Mouse (Mus musculus) forebrain, embryonic 10.5 days (tissue): ENCODE measurements around the gene Gfod1. TPM values are rescaled to one million over a fixed set of nuclear protein-coding genes. Genes with fewer than 3 reads are reported as not detected.

Source experiments
- DNase-seq: peaks from one replicate; pipeline ENCODE4 v3.0.0-alpha.2; 2017; ENCODE audit warnings: low spot score; ENCODE audit errors: extremely low spot score
- H3K27ac ChIP-seq: fragments of 300-500 bp; sonication (generic); 2 replicates; pipeline ENCODE4 v1.5.1; 2016; ENCODE audit warnings: mild to moderate bottlenecking
- H3K27me3 ChIP-seq: fragments of 300-500 bp; sonication (generic); 2 replicates; pipeline ENCODE4 v1.6.1; 2016; ENCODE audit warnings: mild to moderate bottlenecking; ENCODE audit not compliant: poor library complexity, severe bottlenecking
- H3K36me3 ChIP-seq: fragments of 300-500 bp; sonication (generic); replicated peaks from 2 replicates; pipeline ENCODE4 v1.6.1; 2016; ENCODE audit warnings: mild to moderate bottlenecking, moderate library complexity
- H3K4me1 ChIP-seq: fragments of 300-500 bp; sonication (generic); 2 replicates; pipeline ENCODE4 v1.6.1; 2016
- H3K4me3 ChIP-seq: fragments of 300-500 bp; sonication (generic); 2 replicates; pipeline ENCODE4 v1.5.1; 2016; ENCODE audit warnings: mild to moderate bottlenecking, moderate library complexity
- H3K9me3 ChIP-seq: fragments of 300-500 bp; sonication (generic); 2 replicates; pipeline ENCODE4 v1.6.1; 2016; ENCODE audit warnings: mild to moderate bottlenecking, moderate library complexity
- WGBS: fragments of 180-500 bp; shearing (Covaris S2); methylation state at CpG from one replicate; pipeline ENCODE4 v1.1.7; 2016; 5-methylcytosine and 5-hydroxymethylcytosine counted together
- polyA plus RNA-seq: library from polyadenylated mRNA; unstranded; fragments of >200 nt; fragmentation: Nextera tagmentation; extraction: Ambion mirVana; gene quantifications from 2 replicates; pipeline ENCODE4 v1.2.1, GENCODE M21; 2016

Gfod1 gene
- polyA plus RNA-seq, 1 experiment from 2014 or later = 0.22 TPM

DNA sequence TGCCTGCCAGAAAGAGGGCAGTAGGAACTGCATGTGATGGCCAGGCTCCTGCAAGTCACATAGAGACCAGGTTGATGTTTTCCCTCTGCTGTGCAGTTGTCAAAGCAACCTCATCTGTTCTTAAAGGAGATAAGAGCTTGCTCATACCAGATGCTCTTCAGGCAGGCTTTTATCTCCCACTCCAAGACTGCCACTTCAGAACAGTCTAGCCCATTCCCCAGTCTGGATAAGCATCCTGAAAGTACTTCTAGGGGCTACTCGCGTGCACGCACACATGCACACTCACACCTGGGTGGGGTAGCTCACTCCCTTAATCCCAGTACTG is 68.4 kb downstream of the Gfod1 start:
- H3K27ac ChIP-seq = 0 out of 2 replicates have a peak overlapping the region, but pooled peaks have one; percentile 44

DNA sequence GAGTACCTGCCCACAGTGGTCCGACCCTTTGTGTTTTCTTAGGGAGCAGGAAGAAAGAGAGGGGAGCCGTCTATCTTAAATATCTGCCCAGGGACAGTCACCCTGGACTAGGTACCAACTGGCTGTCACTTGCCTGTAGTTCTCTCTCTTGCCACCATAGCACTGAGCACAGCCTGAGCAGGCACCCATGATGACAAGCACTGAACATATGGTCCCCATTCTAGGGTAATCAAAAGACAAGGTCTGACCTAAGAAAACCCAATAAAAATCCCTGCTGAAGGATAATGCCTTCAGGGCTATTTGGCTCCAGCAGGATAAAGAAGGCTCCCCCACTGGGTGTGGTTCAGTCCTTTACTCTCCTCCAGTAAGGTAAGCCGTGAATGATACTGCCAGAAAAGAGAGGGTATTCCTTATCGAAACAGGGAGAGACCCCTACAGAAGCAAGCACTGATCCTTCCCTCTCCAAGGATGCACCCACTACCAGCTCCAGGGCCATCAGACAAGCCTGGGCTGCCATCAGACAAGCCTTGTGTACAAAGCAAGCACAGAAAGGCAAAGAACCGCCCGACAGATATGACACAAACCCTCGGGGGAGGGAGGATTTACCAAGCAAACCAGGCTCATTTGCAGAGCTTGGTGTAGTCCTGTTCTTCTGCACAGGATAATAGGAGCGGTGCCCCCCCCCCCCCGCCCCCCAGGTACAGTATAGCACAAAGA is 68.9 kb downstream of the Gfod1 start:
- no peaks in the 10 kb centered on the region for H3K27me3 ChIP-seq
- no peak for DNase-seq
- WGBS = 65% methylated on average over 9 of the region's 9 CpGs
- H3K9me3 ChIP-seq = no peaks in the 10 kb centered on the region
- H3K4me1 ChIP-seq = peaks cover 48% of the 10 kb centered on the region
- H3K36me3 ChIP-seq = no peaks in the 10 kb centered on the region
- peak overlapping the region; percentile 44; the same call in 1 of the 2 replicates for H3K27ac ChIP-seq
- no peak overlapping the region for H3K4me3 ChIP-seq

More for the DNA sequence above, 68.4 kb downstream of the Gfod1 start:
- Histone ChIP-seq H3K9me3 (no peaks in the 10 kb centered on the region), H3K4me3 (no peak overlapping the region), H3K27me3 (no peaks in the 10 kb centered on the region), H3K36me3 (no peaks in the 10 kb centered on the region), H3K4me1 (peaks cover 42% of the 10 kb centered on the region)
- 79% methylated on average over 3 of the region's 3 CpGs for WGBS
- no peak for DNase-seq

DNA sequence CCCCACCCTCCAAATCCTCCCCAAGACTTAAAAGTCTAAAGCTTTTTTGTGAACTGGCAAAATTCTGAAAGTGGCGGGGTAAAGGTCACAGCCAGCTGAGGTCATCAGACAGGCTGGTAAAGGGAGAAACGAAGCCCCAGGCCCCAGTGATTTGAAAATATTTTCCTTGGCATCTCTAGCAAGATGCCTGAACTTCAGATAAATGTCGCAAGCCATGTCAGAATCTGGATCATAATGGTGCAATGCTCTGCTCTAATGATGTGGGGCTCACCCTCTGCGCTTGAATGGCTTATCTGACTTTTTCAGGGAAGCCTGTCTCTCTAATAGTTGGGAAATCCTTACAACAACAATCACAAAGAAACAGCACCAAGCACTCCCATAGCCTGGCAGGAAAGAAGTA is 70.6 kb downstream of the Gfod1 start:
- Histone ChIP-seq H3K36me3 (no peaks in the 10 kb centered on the region), H3K4me3 (no peak overlapping the region), H3K27me3 (no peaks in the 10 kb centered on the region), H3K27ac (no peak overlapping the region), H3K9me3 (no peaks in the 10 kb centered on the region), H3K4me1 (peaks cover 49% of the 10 kb centered on the region)
- no peak for DNase-seq
- 64% methylated on average over 4 of the region's 4 CpGs for WGBS

DNA sequence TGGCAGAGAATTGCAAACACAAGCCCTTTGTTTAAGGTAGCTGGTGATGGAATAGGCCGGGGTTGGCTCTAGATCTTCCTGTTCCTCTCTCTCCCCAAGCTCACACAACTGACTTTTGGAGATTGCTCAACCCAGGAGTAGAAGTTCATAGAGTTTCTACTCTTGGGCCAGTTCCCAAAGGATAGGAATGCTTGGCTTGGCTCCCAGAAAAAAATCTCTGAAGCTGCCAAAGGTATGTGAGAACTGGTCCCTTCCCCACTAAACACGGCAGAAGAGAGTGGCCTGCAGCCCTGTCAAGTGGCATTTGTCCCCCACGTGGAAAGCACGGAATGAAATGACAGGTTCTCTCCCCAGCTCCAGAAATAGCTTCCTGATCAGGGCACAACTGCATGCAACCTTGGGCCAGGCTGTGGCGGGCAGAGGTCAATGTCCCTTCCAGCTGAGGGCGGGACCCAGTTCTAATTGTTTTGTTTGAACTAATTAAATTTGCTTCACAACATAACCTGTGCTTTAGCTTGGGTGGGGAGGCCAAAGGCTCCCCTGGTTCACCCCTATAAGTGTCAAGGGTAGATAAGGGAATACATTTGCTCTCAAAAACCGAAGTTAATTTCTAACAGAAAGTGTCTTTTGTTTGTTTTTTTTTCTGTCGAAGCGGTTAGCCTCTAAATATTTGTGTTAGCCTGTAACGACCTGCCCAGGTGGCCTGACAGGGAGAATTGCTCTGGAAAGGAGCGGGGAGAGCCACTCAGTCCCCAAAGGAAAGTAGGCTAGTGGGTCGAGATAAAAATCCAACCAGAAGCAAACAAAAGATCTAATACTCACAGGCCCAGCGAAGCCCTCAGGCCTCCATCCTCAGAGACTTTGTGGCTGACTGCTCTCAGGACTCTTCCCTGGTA is 71.8 kb downstream of the Gfod1 start:
- H3K4me3 ChIP-seq = no peak overlapping the region
- peaks cover 49% of the 10 kb centered on the region for H3K4me1 ChIP-seq
- H3K9me3 ChIP-seq = no peaks in the 10 kb centered on the region
- no peak for DNase-seq
- H3K27ac ChIP-seq = 0 out of 2 replicates have a peak overlapping the region, but pooled peaks have one; percentile 58
- 54% methylated on average over 13 of the region's 13 CpGs for WGBS
- H3K36me3 ChIP-seq = no peaks in the 10 kb centered on the region
- H3K27me3 ChIP-seq = no peaks in the 10 kb centered on the region

DNA sequence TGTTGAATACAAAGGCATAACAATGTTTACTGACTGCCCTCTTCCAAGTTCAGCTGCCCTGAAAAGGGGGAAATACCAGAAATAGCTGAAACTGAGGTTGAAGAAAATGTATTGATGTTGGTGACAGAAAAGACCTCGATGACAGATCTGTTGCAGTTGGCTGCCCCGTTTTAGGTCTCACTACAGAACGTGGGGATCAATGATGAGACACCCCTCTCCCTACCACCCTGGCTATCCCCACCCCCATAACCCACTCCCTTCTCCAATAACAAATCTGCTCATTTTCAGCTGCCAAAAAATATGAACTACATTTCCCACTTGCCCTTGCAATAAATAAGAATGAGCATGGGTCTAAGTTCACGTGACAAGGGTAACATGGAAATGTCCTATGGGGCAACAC is 73.1 kb downstream of the Gfod1 start:
- Histone ChIP-seq H3K36me3 (no peaks in the 10 kb centered on the region), H3K9me3 (no peaks in the 10 kb centered on the region), H3K27ac (no peak overlapping the region), H3K4me1 (peaks cover 47% of the 10 kb centered on the region), H3K4me3 (no peak overlapping the region), H3K27me3 (no peaks in the 10 kb centered on the region)
- WGBS = 84% methylated on average over 4 of the region's 4 CpGs
- DNase-seq = no peak

DNA sequence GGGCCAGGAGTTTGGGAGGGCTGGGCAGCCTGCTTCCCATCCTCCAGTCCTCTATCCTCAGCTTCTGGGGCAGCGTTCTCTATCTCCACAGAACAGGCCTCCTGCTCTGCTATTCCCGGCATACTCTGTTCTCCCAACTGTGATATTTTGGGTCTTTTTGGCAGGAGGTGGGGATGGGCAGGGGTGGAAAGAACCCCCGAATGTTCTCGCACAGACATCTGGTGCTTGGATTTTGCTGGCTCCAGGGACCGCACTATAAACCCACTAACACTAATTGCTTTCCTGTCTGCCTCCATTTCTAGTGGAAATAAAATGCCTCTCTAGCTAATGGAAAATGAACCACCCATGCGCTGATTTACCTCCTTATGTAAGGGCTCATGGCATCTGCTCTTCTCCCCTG is 73.7 kb downstream of the Gfod1 start:
- 89% methylated on average over 6 of the region's 6 CpGs for WGBS
- Histone ChIP-seq H3K9me3 (peaks cover under 1% of the 10 kb centered on the region; the same call in 1 of the 2 replicates), H3K36me3 (no peaks in the 10 kb centered on the region), H3K4me3 (no peak overlapping the region), H3K27me3 (no peaks in the 10 kb centered on the region), H3K27ac (no peak overlapping the region), H3K4me1 (peaks cover 41% of the 10 kb centered on the region)
- no peak for DNase-seq

DNA sequence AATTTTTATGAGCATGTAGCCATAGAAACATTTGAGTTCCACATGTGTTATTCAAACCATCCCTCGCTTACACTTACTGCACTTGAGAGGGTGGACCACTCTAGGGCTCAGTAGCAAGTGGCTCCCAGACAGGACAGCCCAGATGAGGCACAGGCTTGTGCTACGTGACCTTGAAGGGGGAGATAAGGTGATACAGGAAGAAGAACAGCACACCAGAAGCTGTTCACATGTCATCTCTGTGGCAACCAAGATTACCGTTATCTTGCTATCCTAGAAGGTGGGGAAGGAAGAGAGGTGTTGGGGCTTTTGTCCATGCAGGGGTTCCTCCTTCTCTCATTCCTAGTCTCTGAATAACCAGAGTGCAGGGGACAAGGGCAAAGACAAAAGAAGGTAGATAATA is 74.2 kb downstream of the Gfod1 start:
- Histone ChIP-seq H3K4me3 (no peak overlapping the region), H3K27ac (no peak overlapping the region), H3K4me1 (peaks cover 36% of the 10 kb centered on the region), H3K27me3 (no peaks in the 10 kb centered on the region), H3K36me3 (no peaks in the 10 kb centered on the region), H3K9me3 (peaks cover 4% of the 10 kb centered on the region; the same call in 1 of the 2 replicates)
- DNase-seq = no peak
- WGBS = 91% methylated on average over 3 of the region's 3 CpGs

DNA sequence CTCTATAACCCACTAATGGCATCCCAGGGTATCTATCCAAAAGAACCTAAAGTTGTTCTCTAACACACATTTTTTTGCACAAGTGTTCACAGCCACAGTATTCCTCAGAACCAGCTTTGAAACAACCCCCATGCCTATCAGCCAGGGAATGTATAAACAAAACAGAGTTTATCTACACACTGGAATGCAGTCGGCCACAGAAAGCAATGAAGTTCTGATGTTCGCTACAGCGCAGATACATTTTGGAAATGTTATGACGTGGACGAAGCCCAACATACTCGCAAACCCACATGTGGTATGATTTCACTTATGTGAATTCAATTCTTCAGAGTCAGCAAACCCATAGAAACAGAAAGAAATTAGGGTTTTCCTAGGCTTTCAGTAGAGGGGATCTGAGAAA is 75.8 kb downstream of the Gfod1 start:
- peaks cover 24% of the 10 kb centered on the region for H3K4me1 ChIP-seq
- H3K36me3 ChIP-seq = no peaks in the 10 kb centered on the region
- no peaks in the 10 kb centered on the region for H3K27me3 ChIP-seq
- H3K4me3 ChIP-seq = no peak overlapping the region
- 94% methylated on average over 6 of the region's 6 CpGs for WGBS
- H3K27ac ChIP-seq = no peak overlapping the region
- H3K9me3 ChIP-seq = peaks cover 7% of the 10 kb centered on the region; the same call in 1 of the 2 replicates
- no peak for DNase-seq

DNA sequence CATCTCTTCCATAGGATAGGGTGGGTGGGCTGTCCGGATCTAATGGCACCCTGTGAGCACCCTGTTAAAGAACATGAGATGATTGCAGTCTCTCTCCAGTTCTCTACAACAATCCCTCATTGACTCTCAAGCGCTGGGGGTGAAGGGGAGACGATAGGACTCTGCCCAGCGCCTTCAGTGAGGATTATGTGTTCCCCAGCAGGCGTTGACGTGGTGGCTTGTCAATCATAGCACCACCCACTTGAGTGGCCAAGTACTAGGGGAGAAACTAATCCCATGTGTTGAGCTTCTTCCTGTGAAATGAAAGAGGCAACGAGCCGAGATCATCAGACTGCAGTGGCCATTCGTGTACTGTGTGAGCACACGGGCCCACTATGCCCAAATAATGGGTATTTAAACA is 77.9 kb downstream of the Gfod1 start:
- Histone ChIP-seq H3K9me3 (peaks cover 7% of the 10 kb centered on the region; the same call in 1 of the 2 replicates), H3K4me3 (no peak overlapping the region), H3K27me3 (no peaks in the 10 kb centered on the region), H3K4me1 (peaks cover 7% of the 10 kb centered on the region), H3K36me3 (no peaks in the 10 kb centered on the region), H3K27ac (no peak overlapping the region)
- WGBS = 79% methylated on average over 10 of the region's 10 CpGs
- DNase-seq = no peak

DNA sequence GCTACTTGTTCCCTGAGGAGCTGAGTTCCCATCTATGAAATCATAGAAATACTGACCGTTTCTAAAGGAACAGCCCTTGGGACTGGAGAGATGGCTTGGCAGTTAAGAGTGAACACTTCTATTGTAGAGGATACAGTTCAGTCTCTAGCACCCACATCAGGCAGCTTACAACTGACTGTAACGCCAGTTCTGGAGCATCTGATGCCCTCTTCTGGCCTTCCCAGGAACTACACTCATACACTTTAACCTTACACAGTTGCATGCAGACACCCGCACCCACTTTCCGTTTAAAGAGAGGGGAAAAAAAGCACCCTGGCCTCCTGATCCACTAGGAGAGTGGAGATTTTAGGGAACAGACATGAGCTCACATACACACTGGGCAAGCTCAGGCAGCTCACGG is 78.8 kb downstream of the Gfod1 start:
- peaks cover 7% of the 10 kb centered on the region; the same call in 1 of the 2 replicates for H3K9me3 ChIP-seq
- H3K27me3 ChIP-seq = no peaks in the 10 kb centered on the region
- peaks cover 3% of the 10 kb centered on the region for H3K4me1 ChIP-seq
- DNase-seq = no peak
- H3K4me3 ChIP-seq = no peak overlapping the region
- WGBS = 74% methylated on average over 5 of the region's 5 CpGs
- H3K36me3 ChIP-seq = no peaks in the 10 kb centered on the region
- H3K27ac ChIP-seq = no peak overlapping the region

DNA sequence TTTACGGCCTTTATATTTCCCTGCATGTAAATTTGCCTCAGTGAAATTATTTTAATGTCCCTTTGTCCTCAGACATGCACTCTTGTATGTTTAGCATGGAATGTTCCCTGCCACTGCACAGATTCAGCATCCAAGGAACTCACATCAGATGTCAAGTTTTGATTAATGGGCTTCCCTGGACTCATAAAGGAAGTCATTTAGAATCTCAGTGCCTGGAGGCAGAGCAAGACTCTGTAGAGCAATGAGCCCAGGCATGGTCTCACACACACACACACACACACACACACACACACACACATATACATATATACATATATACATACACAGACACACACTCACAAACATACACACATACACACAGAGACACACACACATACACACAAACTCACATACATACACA is 81.9 kb downstream of the Gfod1 start:
- no peaks in the 10 kb centered on the region for H3K27me3 ChIP-seq
- no peak overlapping the region for H3K4me3 ChIP-seq
- H3K27ac ChIP-seq = no peak overlapping the region
- H3K9me3 ChIP-seq = peaks cover 7% of the 10 kb centered on the region; the same call in 1 of the 2 replicates
- H3K4me1 ChIP-seq = peaks cover 6% of the 10 kb centered on the region; the same call in 1 of the 2 replicates
- 81% methylated on average over 1 of the region's 1 CpGs for WGBS
- DNase-seq = no peak
- no peaks in the 10 kb centered on the region for H3K36me3 ChIP-seq

DNA sequence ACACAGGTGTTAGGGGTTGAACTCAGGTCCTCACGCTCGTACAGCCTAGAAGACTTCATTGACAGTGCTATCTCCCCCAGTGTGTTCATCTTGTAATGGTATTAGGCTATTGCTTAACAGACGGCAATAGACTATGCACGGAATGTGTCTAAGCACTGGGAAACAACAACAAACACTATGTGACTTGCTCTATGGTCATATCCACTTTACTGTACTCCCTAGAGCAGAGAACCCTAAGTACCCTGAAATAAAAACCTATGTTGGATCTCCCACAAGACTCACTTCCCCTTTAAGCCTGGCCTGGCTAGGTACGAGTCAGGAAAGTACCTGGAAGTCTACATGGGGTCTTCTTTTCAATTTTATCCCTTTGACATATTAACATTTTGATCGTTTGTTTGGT is 82.7 kb downstream of the Gfod1 start:
- Histone ChIP-seq H3K27me3 (no peaks in the 10 kb centered on the region), H3K36me3 (no peaks in the 10 kb centered on the region), H3K27ac (no peak overlapping the region), H3K4me1 (peaks cover 7% of the 10 kb centered on the region), H3K9me3 (peaks cover 7% of the 10 kb centered on the region; the same call in 1 of the 2 replicates), H3K4me3 (no peak overlapping the region)
- DNase-seq = no peak
- WGBS = 91% methylated on average over 6 of the region's 6 CpGs

DNA sequence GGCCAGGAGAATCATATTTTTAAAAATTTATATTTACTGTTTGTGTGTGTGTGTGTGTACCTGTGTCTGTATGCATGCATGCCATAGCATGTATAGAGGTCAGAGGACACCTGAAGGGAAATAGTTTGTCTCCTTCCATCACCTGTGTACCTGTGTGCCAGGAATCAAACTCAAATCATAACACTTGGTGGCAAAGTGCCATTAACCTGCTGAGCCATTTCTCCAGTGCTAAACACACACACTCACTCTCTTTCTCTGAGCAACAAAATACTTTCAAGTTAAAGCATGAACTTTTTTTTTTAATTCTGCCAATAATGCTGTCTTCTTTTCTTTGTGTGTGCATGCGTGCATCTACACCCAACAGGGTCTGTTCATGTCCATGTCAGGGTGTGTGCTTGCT is 83.3 kb downstream of the Gfod1 start:
- no peak overlapping the region for H3K27ac ChIP-seq
- no peaks in the 10 kb centered on the region for H3K36me3 ChIP-seq
- H3K27me3 ChIP-seq = no peaks in the 10 kb centered on the region
- peaks cover 13% of the 10 kb centered on the region for H3K4me1 ChIP-seq
- WGBS = 90% methylated on average over 1 of the region's 1 CpGs
- no peak for DNase-seq
- H3K4me3 ChIP-seq = no peak overlapping the region
- peaks cover 7% of the 10 kb centered on the region; the same call in 1 of the 2 replicates for H3K9me3 ChIP-seq
